Mouse (Mus musculus) heart, postnatal 0 days (tissue): ENCODE results near the gene Rai14.

Experiments
- CTCF ChIP-seq: IDR thresholded peaks from 2 replicates; pipeline ENCODE4 v1.5.1; 2016; ENCODE audit warnings: antibody characterized with exemption, control low read depth, low read depth
- EP300 ChIP-seq: IDR thresholded peaks from 2 replicates; pipeline ENCODE4 v1.6.1; 2016; ENCODE audit warnings: antibody characterized with exemption, low read depth

DNA sequence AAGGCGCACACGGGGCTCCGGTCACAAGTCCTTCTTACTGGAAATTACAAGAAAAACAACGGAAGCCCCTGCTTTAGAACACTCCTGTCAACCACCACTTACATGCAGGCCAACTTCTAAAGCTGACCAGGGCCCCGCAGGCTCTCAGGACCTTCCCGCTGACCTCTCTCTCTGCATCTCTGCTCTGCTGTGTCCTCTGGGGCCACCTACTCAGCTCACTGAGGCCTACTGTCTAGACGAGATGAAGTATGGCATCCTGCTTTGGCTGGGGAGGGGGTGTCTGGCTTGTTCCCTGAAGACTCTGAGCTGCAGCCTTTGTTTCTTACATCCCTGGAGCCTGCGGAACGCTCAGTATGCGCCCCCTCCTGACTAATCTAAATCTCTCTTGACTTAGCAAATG lies 79.3 kb downstream of the Rai14 start:
- TF ChIP-seq EP300 (no peak), CTCF (no peak)
